Mouse (Mus musculus) layer of hippocampus, adult 18-20 months (tissue): Measurements from ENCODE around the gene Fars2. TPM values are rescaled to one million over a fixed set of nuclear protein-coding genes. Genes with fewer than 3 reads are reported as not detected.
A peak's percentile ranks its signal among the peaks of the same experiment; 100 is the strongest.

Experiments used
- DNase-seq, 2 experiments: peaks; one replicate each; pipeline ENCODE4 v3.0.0; 2022; ENCODE audit warnings: low spot score in 2 of 2
- total RNA-seq, 2 experiments: library from RNA; stranded (reverse); gene quantifications; 2 replicates each; pipeline ENCODE4 v1.2.3; 2021

Fars2 gene
- total RNA-seq, 2 experiments from 2014 or later: 34.7 to 42.2 TPM

GRCm38 (mm10) chr13:36562447-36563441 lies 445.5 kb downstream of the Fars2 start:
- DNase-seq: peak in 1 of 2 experiments; percentile 66

GRCm38 (mm10) chr13:36564764-36565315 lies 447.6 kb downstream of the Fars2 start:
- DNase-seq: no peak

GRCm38 (mm10) chr13:36576781-36577180 lies 459.6 kb downstream of the Fars2 start:
- peak in 1 of 2 experiments; percentile 39 for DNase-seq

- DNase-seq: no peak
Observed at GRCm38 (mm10) chr13:36577916-36578568, 460.8 kb downstream of the Fars2 start.

GRCm38 (mm10) chr13:36578569-36579333 lies 461.5 kb downstream of the Fars2 start:
- DNase-seq: peak; percentile 83 to 88

- no peak for DNase-seq
Observed at GRCm38 (mm10) chr13:36582406-36583070, 465.3 kb downstream of the Fars2 start.

GRCm38 (mm10) chr13:36583481-36584151 lies 466.4 kb downstream of the Fars2 start:
- no peak for DNase-seq

- DNase-seq: no peak
Observed at GRCm38 (mm10) chr13:36584197-36584596, 467.0 kb downstream of the Fars2 start.

- no peak for DNase-seq
Observed at GRCm38 (mm10) chr13:36589092-36589491, 471.9 kb downstream of the Fars2 start.

- peak in 1 of 2 experiments; percentile 24 for DNase-seq
Observed at GRCm38 (mm10) chr13:36592291-36592690, 475.1 kb downstream of the Fars2 start.

GRCm38 (mm10) chr13:36606717-36607116 lies 489.5 kb downstream of the Fars2 start:
- DNase-seq: no peak

- no peak for DNase-seq
Observed at GRCm38 (mm10) chr13:36607871-36608270, 490.7 kb downstream of the Fars2 start.

GRCm38 (mm10) chr13:36610426-36610825 lies 493.2 kb downstream of the Fars2 start:
- no peak for DNase-seq

- DNase-seq: peak; percentile 17 to 45
Observed at GRCm38 (mm10) chr13:36612785-36613750, 495.9 kb downstream of the Fars2 start.

GRCm38 (mm10) chr13:36620498-36621332 lies 503.5 kb downstream of the Fars2 start:
- DNase-seq: no peak

GRCm38 (mm10) chr13:36621333-36621659 lies 504.1 kb downstream of the Fars2 start:
- no peak for DNase-seq

- no peak for DNase-seq
Observed at GRCm38 (mm10) chr13:36623556-36623955, 506.3 kb downstream of the Fars2 start.

- no peak for DNase-seq
Observed at GRCm38 (mm10) chr13:36629154-36629553, 511.9 kb downstream of the Fars2 start.
